Mouse (Mus musculus) lung, embryonic 16.5 days (tissue): ENCODE measurements around the gene Shprh. TPM values are rescaled to one million over a fixed set of nuclear protein-coding genes. Genes with fewer than 3 reads are reported as not detected.
"Not testable (repeated sequence)": the region's sequence is repeated elsewhere in the genome, so short reads cannot be mapped to it uniquely, and the experiment has no call there.

Experiments used
- ATAC-seq: fragments of 200-750 bp; cut with Nextera tagmentation; 2 replicates; pipeline ENCODE4 v1.8.0; 2017; ENCODE audit warnings: low read depth, mild to moderate bottlenecking, moderate library complexity
- H3K27ac ChIP-seq: fragments of 300-500 bp; sonication (generic); 2 replicates; pipeline ENCODE4 v1.5.1; 2014; ENCODE audit warnings: mild to moderate bottlenecking, control low read depth, low read length
- H3K27me3 ChIP-seq: fragments of 300-500 bp; sonication (generic); 2 replicates; pipeline ENCODE4 v1.6.1; 2014; ENCODE audit warnings: low read depth, low read length, mixed read lengths; ENCODE audit not compliant: control insufficient read depth, insufficient read depth
- H3K36me3 ChIP-seq: fragments of 300-500 bp; sonication (generic); 2 replicates; pipeline ENCODE4 v1.6.1; 2014; ENCODE audit warnings: low read length; ENCODE audit not compliant: control insufficient read depth, insufficient read depth
- H3K4me1 ChIP-seq: fragments of 300-500 bp; sonication (generic); replicated peaks from 2 replicates; pipeline ENCODE4 v1.6.1; 2014; ENCODE audit warnings: low read length, mixed read lengths; ENCODE audit not compliant: control insufficient read depth, insufficient read depth
- H3K4me2 ChIP-seq: fragments of 300-500 bp; sonication (generic); 2 replicates; pipeline ENCODE4 v1.6.1; 2014; ENCODE audit warnings: low read depth, low read length, control low read depth
- H3K4me3 ChIP-seq: fragments of 300-500 bp; sonication (generic); 2 replicates; pipeline ENCODE4 v1.5.1; 2014; ENCODE audit warnings: mild to moderate bottlenecking, low read length, control low read depth
- H3K9ac ChIP-seq: fragments of 300-500 bp; sonication (generic); 2 replicates; pipeline ENCODE4 v1.6.1; 2014; ENCODE audit warnings: low read length, control low read depth
- H3K9me3 ChIP-seq: fragments of 300-500 bp; sonication (generic); 2 replicates; pipeline ENCODE4 v1.6.1; 2016; ENCODE audit warnings: low read length; ENCODE audit not compliant: control insufficient read depth
- WGBS: fragments of 180-500 bp; shearing (Covaris S2); extraction: QIAGEN DNeasy Blood & Tissue Kit; methylation state at CpG from one replicate; pipeline ENCODE4 v1.1.7; 2014; 5-methylcytosine and 5-hydroxymethylcytosine counted together
- polyA plus RNA-seq: library from polyadenylated mRNA; unstranded; fragments of >200 nt; fragmentation: Nextera tagmentation; extraction: Ambion mirVana; gene quantifications from 2 replicates; pipeline ENCODE4 v1.2.1, GENCODE M21; 2015

Shprh gene
- polyA plus RNA-seq, 1 experiment from 2014 or later, result 15.1 TPM

DNA sequence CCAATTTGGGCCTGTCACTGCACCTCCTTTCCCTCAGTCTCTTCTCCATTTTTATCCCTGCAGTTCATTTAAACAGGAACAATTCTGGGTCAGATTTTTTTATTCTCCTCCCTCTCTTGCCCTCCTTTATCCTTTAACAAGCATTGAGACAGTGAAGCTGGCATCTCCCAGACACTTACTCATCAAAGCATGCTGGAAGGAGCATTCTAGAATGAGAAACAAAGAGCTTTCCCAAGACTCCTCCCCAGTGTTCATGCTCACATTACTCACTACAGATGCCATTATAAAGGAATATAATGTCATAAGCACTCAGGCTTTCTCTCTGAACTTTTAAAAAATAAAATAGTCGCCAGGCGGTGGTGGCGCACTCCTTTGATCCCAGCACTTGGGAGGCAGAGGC, 77.2 kb downstream of the Shprh start:
- 82% methylated on average over 3 of the region's 3 CpGs for WGBS
- ATAC-seq, result no peak
- Histone ChIP-seq H3K27me3 (no peaks in the 10 kb centered on the region), H3K9me3 (no peaks in the 10 kb centered on the region), H3K36me3 (no peaks in the 10 kb centered on the region), H3K4me3 (no peak overlapping the region), H3K4me2 (no peak overlapping the region), H3K27ac (no peak overlapping the region), H3K4me1 (0 out of 2 replicates have a peak, but pooled peaks cover 5% of the 10 kb centered on the region), H3K9ac (no peak overlapping the region)

DNA sequence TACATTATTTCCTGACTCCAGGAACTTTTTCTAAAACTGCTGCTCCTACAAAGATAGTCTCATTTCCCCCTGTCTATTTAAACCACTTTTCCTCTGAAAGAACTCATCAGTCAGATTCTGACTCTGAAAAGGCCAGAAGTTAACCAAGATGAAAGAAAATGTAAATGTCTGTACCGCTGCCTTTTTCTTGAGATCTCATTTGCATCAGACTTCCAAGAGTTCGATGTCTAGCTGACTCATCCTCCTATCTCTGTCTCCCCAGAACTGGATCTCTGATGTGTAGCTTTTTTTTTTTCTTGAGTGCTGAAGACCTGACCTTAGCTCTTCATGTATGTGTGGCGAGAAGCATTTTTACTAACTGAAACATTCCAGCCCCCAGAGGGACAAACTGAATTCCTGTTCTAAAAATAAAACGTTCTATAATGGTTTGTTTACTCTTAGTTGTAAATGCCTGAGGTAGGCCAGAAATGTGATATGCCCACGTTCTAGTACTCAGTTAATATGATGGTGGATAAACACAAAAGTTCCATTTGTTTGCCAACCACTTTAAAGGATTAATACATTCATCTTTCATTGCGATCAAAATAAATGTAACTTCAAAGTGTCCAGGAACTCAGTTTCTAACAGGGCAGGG, 80.4 kb downstream of the Shprh start:
- 0 out of 2 replicates have a peak overlapping the region, but pooled peaks have one; percentile 2 for H3K27ac ChIP-seq
- no peak overlapping the region for H3K4me3 ChIP-seq
- no peak overlapping the region for H3K4me2 ChIP-seq
- no peak overlapping the region for H3K9ac ChIP-seq
- WGBS, result 10% methylated on average over 6 of the region's 6 CpGs
- H3K27me3 ChIP-seq, result no peaks in the 10 kb centered on the region
- ATAC-seq, result peak; percentile 34; the same call in 1 of the 2 replicates
- H3K9me3 ChIP-seq, result no peaks in the 10 kb centered on the region
- H3K36me3 ChIP-seq, result no peaks in the 10 kb centered on the region
- 0 out of 2 replicates have a peak, but pooled peaks cover 5% of the 10 kb centered on the region for H3K4me1 ChIP-seq

DNA sequence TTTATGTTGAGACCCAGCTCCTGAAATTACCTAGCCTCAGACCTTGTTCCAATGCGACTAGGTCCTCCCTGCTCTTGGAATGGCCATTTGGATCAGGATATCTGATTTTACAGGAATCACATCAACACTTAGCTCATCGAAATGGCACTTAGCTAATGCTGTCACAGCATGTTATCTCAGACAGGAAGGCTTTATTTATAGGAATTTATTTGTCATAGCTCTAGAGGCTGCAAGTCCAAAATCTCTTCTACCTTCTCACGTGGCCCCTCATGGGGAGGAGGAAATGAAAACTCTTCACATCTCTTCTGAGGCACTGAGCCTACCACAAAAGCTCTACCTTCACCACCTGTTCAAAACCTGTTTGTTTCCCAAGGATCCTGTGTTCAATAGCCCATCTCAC, 84.0 kb downstream of the Shprh start:
- H3K9ac ChIP-seq, result no peak overlapping the region
- no peak overlapping the region for H3K4me3 ChIP-seq
- no peaks in the 10 kb centered on the region for H3K9me3 ChIP-seq
- 40% methylated on average over 3 of the region's 3 CpGs for WGBS
- no peak overlapping the region for H3K27ac ChIP-seq
- no peak for ATAC-seq
- no peaks in the 10 kb centered on the region for H3K36me3 ChIP-seq
- no peaks in the 10 kb centered on the region for H3K27me3 ChIP-seq
- 0 out of 2 replicates have a peak, but pooled peaks cover 5% of the 10 kb centered on the region for H3K4me1 ChIP-seq
- no peak overlapping the region for H3K4me2 ChIP-seq

DNA sequence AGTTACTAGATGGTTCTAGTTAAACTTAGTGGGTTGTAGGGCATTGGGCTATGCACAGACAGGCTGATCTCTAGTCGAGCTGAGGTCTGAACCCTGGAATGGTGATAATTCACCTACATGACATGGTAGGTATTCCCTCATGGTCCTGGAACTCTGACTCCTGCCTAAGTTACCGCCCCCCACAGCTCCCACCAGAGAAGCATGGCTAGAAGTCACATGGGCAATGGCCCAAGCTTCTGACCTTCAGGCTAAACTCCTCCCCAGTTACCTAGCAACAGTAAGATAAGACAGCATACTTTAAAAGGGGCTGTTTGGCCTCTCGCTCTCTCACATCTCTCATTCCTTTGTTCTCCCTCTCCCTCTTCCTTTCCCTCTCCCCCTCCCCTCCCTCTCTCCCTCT, 93.8 kb downstream of the Shprh start:
- H3K4me3 ChIP-seq, H3K36me3 ChIP-seq, H3K27me3 ChIP-seq, H3K9ac ChIP-seq, ATAC-seq, H3K4me1 ChIP-seq, H3K9me3 ChIP-seq, H3K4me2 ChIP-seq, H3K27ac ChIP-seq: not testable (repeated sequence)
- WGBS, result 33% methylated on average over 3 of the region's 3 CpGs

DNA sequence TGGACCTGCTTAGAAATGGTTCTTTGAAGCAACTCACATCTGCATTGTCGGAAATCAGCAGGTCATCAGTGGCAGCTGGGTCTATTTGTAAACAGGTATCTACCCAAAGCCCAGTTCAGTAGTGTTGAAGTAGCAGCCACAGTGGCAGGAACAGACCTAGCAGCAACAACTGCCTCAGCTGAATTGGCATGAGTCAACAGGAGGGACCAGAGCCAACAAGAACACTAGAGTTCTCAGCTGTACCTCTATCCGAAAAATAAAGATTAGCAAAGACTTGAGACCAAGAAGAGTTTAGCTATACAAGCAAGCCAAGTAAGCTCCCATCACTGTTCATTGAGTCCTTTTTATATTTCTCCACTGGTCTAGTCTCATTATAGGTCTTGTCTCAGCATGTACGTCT, 99.0 kb downstream of the Shprh start:
- H3K4me3 ChIP-seq, result no peak overlapping the region
- no peak overlapping the region for H3K4me2 ChIP-seq
- peaks cover 6% of the 10 kb centered on the region for H3K4me1 ChIP-seq
- 84% methylated on average over 3 of the region's 3 CpGs for WGBS
- no peak for ATAC-seq
- no peak overlapping the region for H3K27ac ChIP-seq
- no peaks in the 10 kb centered on the region for H3K36me3 ChIP-seq
- no peaks in the 10 kb centered on the region for H3K9me3 ChIP-seq
- no peak overlapping the region for H3K9ac ChIP-seq
- no peaks in the 10 kb centered on the region for H3K27me3 ChIP-seq

DNA sequence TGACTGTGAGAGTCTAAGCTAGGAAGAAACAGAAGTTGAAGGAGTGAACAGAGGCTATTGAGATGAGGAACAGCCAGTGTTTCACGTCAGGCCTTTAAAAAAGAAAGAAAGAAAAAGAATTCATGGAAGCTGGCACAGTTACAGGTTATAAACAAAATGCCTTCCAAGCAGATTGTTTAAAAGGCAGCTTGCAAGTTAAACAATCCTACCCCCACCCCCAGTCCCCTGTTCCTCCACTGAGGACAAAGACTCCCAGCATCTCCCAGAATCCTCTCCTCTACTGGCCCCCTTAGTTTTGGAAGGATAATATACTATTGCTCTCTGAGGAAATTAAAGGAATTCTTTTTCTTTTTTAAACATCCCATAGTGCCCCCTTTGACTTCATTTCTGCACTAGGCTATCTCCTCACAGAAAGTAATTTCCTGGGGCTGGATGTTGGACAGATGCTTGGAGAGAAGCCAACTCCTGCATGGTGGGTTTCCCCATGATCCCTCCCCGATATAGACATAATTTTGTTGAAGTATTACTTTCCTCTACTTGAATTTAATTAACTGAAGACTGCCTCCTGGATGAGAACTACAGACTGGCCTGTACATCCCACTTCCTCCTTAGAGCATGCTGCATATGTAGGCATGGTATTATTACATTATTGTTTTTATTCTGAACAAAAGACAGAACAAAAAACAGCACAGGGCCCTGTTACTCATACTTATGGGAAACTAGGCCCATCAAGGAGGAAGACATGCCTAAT, 101.2 kb downstream of the Shprh start:
- peak; percentile 74; the same call in 1 of the 2 replicates for ATAC-seq
- peak overlapping the region; percentile 53 for H3K27ac ChIP-seq
- H3K9ac ChIP-seq, result no peak overlapping the region
- H3K4me2 ChIP-seq, result no peak overlapping the region
- peaks cover 6% of the 10 kb centered on the region for H3K4me1 ChIP-seq
- H3K36me3 ChIP-seq, result no peaks in the 10 kb centered on the region
- no peak overlapping the region for H3K4me3 ChIP-seq
- 12% methylated on average over 2 of the region's 2 CpGs for WGBS
- no peaks in the 10 kb centered on the region for H3K9me3 ChIP-seq
- H3K27me3 ChIP-seq, result no peaks in the 10 kb centered on the region

DNA sequence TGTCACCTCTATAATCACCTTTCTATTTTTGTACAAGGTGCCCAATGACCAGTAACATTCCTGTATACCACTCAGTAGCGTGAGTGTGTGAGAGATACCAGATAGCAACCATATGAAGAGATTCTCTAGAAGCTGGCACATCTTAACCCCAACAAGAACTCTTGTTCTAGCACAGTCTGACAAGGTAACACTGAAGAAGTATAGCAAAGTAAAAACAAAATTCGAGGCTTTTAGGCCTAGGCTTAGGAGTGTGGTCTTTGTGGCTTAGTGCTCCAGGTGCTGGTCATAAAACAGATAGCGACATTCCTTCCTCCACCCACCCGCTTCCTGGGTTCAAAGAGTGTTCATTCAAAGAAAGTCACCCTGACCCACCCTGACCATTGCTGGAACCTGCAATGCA, 104.4 kb downstream of the Shprh start:
- not testable (repeated sequence) for H3K9me3 ChIP-seq, H3K4me1 ChIP-seq, H3K4me3 ChIP-seq, H3K27ac ChIP-seq, H3K4me2 ChIP-seq, H3K9ac ChIP-seq, ATAC-seq, H3K27me3 ChIP-seq, H3K36me3 ChIP-seq
- WGBS, result 82% methylated on average over 3 of the region's 4 CpGs

DNA sequence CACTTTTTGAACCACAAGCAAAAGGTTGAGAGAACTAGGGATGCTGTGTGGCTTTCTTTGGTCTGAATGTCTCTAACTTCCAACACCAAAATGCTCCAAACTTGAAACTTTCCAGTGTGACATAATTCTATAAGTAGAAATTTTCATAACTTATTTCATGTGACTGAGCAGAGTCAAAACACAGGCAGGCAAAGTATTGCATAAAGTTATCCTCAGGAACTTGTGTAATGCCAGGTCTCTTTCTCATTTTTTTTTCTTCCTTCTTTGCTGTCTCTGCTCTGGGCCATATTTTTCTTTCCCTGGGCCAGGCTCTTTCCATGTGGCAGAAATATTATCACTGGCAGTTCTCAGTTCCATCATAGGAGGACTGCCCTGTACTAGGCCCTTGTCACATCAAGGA, 110.9 kb downstream of the Shprh start:
- Histone ChIP-seq H3K36me3 (no peaks in the 10 kb centered on the region), H3K27ac (no peak overlapping the region), H3K4me2 (no peak overlapping the region), H3K9ac (no peak overlapping the region), H3K4me1 (no peaks in the 10 kb centered on the region), H3K9me3 (no peaks in the 10 kb centered on the region), H3K4me3 (no peak overlapping the region), H3K27me3 (no peaks in the 10 kb centered on the region)
- no peak for ATAC-seq

DNA sequence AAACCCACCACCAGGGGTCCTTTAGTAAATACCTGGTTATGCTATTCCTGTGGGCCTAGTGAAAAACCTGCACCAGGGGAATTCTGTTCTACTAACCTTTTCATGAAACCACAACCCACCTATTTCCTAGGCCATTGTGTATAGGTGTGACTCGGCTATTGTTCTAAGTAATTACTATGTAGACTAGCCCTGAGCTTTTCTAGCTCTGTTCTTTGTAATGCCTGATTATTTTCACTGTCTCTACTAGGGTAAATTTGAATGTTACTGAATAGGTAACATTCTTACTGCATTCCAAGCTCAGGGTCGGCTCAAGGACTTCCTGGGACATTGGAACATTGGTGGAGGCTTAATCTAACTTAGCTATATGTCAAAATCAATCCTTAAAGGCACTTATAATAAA, 113.1 kb downstream of the Shprh start:
- H3K4me1 ChIP-seq, H3K36me3 ChIP-seq, H3K4me2 ChIP-seq, H3K4me3 ChIP-seq, H3K27ac ChIP-seq, H3K9me3 ChIP-seq, ATAC-seq, H3K27me3 ChIP-seq, H3K9ac ChIP-seq: not testable (repeated sequence)
- WGBS, result 83% methylated on average over 2 of the region's 2 CpGs
